Mouse (Mus musculus) ES-Bruce4 (cell line): ENCODE measurements around the gene Tdrd9. TPM values are rescaled to one million over a fixed set of nuclear protein-coding genes. Genes with fewer than 3 reads are reported as not detected.

Source experiments
- H3K27ac ChIP-seq: 2 replicates; pipeline ENCODE4 v1.5.1; 2012; ENCODE audit warnings: low read length, inconsistent platforms; ENCODE audit not compliant: insufficient read depth
- H3K27me3 ChIP-seq: 2 replicates; pipeline ENCODE4 v1.6.1; 2012; ENCODE audit warnings: mild to moderate bottlenecking, low read length, inconsistent platforms; ENCODE audit not compliant: control insufficient read depth, poor library complexity, insufficient read depth, severe bottlenecking
- H3K36me3 ChIP-seq: 2 replicates; pipeline ENCODE4 v1.6.1; 2012; ENCODE audit warnings: inconsistent platforms, mild to moderate bottlenecking, low read length, moderate library complexity; ENCODE audit not compliant: control insufficient read depth, poor library complexity, insufficient read depth, severe bottlenecking
- H3K4me1 ChIP-seq: one replicate; pipeline ENCODE4 v1.8.1; 2011; ENCODE audit warnings: low read length; ENCODE audit not compliant: control insufficient read depth, insufficient read depth
- H3K4me3 ChIP-seq: 2 replicates; pipeline ENCODE4 v1.5.1; 2011; ENCODE audit warnings: low read depth, mild to moderate bottlenecking, low read length
- H3K9ac ChIP-seq: 2 replicates; pipeline ENCODE4 v1.6.1; 2012; ENCODE audit warnings: low read depth, mild to moderate bottlenecking, inconsistent platforms; ENCODE audit not compliant: poor library complexity, severe bottlenecking
- H3K9me3 ChIP-seq: replicated peaks from 2 replicates; pipeline ENCODE4 v1.6.1; 2012; ENCODE audit warnings: mild to moderate bottlenecking, low read length, inconsistent platforms; ENCODE audit not compliant: control insufficient read depth, poor library complexity, insufficient read depth, severe bottlenecking
- CTCF ChIP-seq: IDR thresholded peaks from one replicate; pipeline ENCODE4 v1.8.1; 2011; ENCODE audit warnings: low read depth, low read length
- EP300 ChIP-seq: IDR thresholded peaks from 2 replicates; pipeline ENCODE4 v1.6.1; 2011; ENCODE audit warnings: low read depth, low read length; ENCODE audit not compliant: insufficient read depth
- POLR2A ChIP-seq: IDR thresholded peaks from one replicate; pipeline ENCODE4 v1.8.1; 2011; ENCODE audit warnings: low read length; ENCODE audit not compliant: insufficient read depth
- polyA plus RNA-seq: library from polyadenylated mRNA; stranded (reverse); fragments of >200 nt; gene quantifications from 2 replicates; pipeline ENCODE4 v1.2.4, GENCODE M21; 2011; ENCODE audit warnings: low read depth; ENCODE audit not compliant: missing spikeins, insufficient read depth, insufficient read length

Tdrd9 gene
- polyA plus RNA-seq, 1 experiment: not detected

- no peaks in the 10 kb centered on the region for H3K4me1 ChIP-seq
- no peak for TF ChIP-seq EP300
- no peak for TF ChIP-seq CTCF
- no peak for TF ChIP-seq POLR2A
- no peak overlapping the region for H3K9ac ChIP-seq
- H3K4me3 ChIP-seq: no peak overlapping the region
- no peak overlapping the region for H3K27ac ChIP-seq
- no peaks in the 10 kb centered on the region for H3K27me3 ChIP-seq
- H3K9me3 ChIP-seq: peaks cover 6% of the 10 kb centered on the region
- H3K36me3 ChIP-seq: no peaks in the 10 kb centered on the region
Observed at GRCm38 (mm10) chr12:112016346-112016745, 45.0 kb downstream of the Tdrd9 start.

- Histone ChIP-seq H3K4me3 (no peak overlapping the region), H3K27ac (no peak overlapping the region), H3K36me3 (no peaks in the 10 kb centered on the region), H3K9me3 (peaks cover 6% of the 10 kb centered on the region), H3K27me3 (no peaks in the 10 kb centered on the region), H3K9ac (no peak overlapping the region), H3K4me1 (no peaks in the 10 kb centered on the region)
- TF ChIP-seq CTCF (no peak), EP300 (no peak), POLR2A (no peak)
Observed at GRCm38 (mm10) chr12:112023306-112023705, 51.9 kb downstream of the Tdrd9 start.

- H3K27ac ChIP-seq: no peak overlapping the region
- no peaks in the 10 kb centered on the region for H3K4me1 ChIP-seq
- TF ChIP-seq POLR2A (no peak), EP300 (no peak), CTCF (no peak)
- H3K27me3 ChIP-seq: no peaks in the 10 kb centered on the region
- H3K36me3 ChIP-seq: no peaks in the 10 kb centered on the region
- H3K4me3 ChIP-seq: no peak overlapping the region
- H3K9me3 ChIP-seq: peaks cover 5% of the 10 kb centered on the region
- no peak overlapping the region for H3K9ac ChIP-seq
Observed at GRCm38 (mm10) chr12:112024581-112025310, 53.4 kb downstream of the Tdrd9 start.

GRCm38 (mm10) chr12:112025457-112025856 is 54.1 kb downstream of the Tdrd9 start:
- Histone ChIP-seq H3K4me3 (no peak overlapping the region), H3K4me1 (no peaks in the 10 kb centered on the region), H3K9me3 (peaks cover 2% of the 10 kb centered on the region; the same call in 1 of the 2 replicates), H3K36me3 (no peaks in the 10 kb centered on the region), H3K9ac (no peak overlapping the region), H3K27me3 (no peaks in the 10 kb centered on the region), H3K27ac (no peak overlapping the region)
- TF ChIP-seq POLR2A: no peak
- no peak for TF ChIP-seq EP300
- TF ChIP-seq CTCF: no peak

- TF ChIP-seq POLR2A (no peak), EP300 (no peak)
Observed at GRCm38 (mm10) chr12:112025907-112026645, 54.7 kb downstream of the Tdrd9 start.

GRCm38 (mm10) chr12:112027408-112027807 is 56.0 kb downstream of the Tdrd9 start:
- no peak overlapping the region for H3K27ac ChIP-seq
- no peaks in the 10 kb centered on the region for H3K36me3 ChIP-seq
- H3K4me1 ChIP-seq: no peaks in the 10 kb centered on the region
- no peak for TF ChIP-seq POLR2A
- no peak for TF ChIP-seq EP300
- no peak for TF ChIP-seq CTCF
- H3K9ac ChIP-seq: no peak overlapping the region
- no peaks in the 10 kb centered on the region for H3K9me3 ChIP-seq
- no peak overlapping the region for H3K4me3 ChIP-seq
- H3K27me3 ChIP-seq: no peaks in the 10 kb centered on the region

More at GRCm38 (mm10) chr12:112025907-112026645, 54.7 kb downstream of the Tdrd9 start:
- Histone ChIP-seq H3K4me3 (no peak overlapping the region), H3K36me3 (no peaks in the 10 kb centered on the region), H3K9ac (no peak overlapping the region), H3K4me1 (no peaks in the 10 kb centered on the region), H3K27ac (no peak overlapping the region), H3K9me3 (no peaks in the 10 kb centered on the region; the same call in 1 of the 2 replicates), H3K27me3 (no peaks in the 10 kb centered on the region)
